Mouse (Mus musculus): ENCODE measurements around the gene Ccr3. TPM values are rescaled to one million over a fixed set of nuclear protein-coding genes. Genes with fewer than 3 reads are reported as not detected.

The Ccr3 gene
- total RNA-seq (2023) = under 1 TPM; 0.33 to 0.96 TPM

GRCm38 (mm10) chr9:124021672-124022071 is at the start of gene Ccr3:
Gene Ccr3, plus strand, starts transcription at chr9:124021972.

GRCm38 (mm10) chr9:123978308-123978707 is 43.5 kb upstream of the Ccr3 start, which contains the start of gene Ccr1l1:
Gene Ccr1l1, minus strand, starts transcription at chr9:123978408.

Other genes with a start within 250 kb of the Ccr3 start
- gene Cxcr6, start 215.5 kb upstream of the Ccr3 start, total RNA-seq (2023) = not detected
- gene Fyco1, start 170.1 kb upstream of the Ccr3 start, total RNA-seq (2023) = 10 to 100 TPM; 41.8 to 51.4 TPM
- under 1 TPM in 1 of 2 experiments, not detected in 1; 0.35 TPM for gene Xcr1, start 159.9 kb upstream of the Ccr3 start, total RNA-seq (2023)
- 1 to 10 TPM; 2.1 to 2.5 TPM for gene Ccr1, start 53.3 kb upstream of the Ccr3 start, total RNA-seq (2023)
- not detected for gene Ccr1l1, start 43.6 kb upstream of the Ccr3 start, total RNA-seq (2023)
- under 1 TPM; 0.18 to 0.41 TPM for gene Ccr2, start 80.0 kb downstream of the Ccr3 start, total RNA-seq (2023)
- gene Ccr5, start 99.6 kb downstream of the Ccr3 start, total RNA-seq (2023) = 1 to 10 TPM; 3.4 to 10.0 TPM

Data from B cell, adult 67 days (primary cell).